Mouse (Mus musculus): ENCODE measurements around the gene Zfp654. TPM values are rescaled to one million over a fixed set of nuclear protein-coding genes. Genes with fewer than 3 reads are reported as not detected.

Zfp654 gene
- polyA plus RNA-seq, 1 experiment, result 1.1 TPM

DNA sequence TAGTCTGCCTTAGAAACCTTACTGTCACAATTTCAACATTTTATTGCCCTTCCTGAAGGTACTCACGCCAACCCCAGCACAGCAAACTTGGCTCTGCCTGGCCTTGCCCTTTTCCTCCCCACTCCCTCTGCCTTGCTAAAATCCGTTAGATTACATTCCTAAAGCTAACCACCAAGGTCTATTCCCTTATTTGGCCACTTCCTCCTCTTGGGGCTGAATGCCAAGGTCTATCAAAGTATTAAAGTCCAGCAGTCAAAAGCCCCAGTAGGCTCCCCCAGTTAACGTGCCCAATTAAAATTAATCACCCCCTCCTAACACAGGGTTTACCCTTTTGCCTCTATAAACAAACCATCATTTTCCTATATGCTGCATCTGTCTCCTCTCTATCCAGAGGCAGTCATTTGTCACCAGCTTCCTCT is 33.0 kb upstream of the Zfp654 start:
- H3ac ChIP-seq (ENCODE audit: control insufficient read depth, insufficient read length, low read depth), result no peak overlapping the region
- H3K36me3 ChIP-seq (ENCODE audit: control insufficient read depth, insufficient read depth), result no peaks in the 10 kb centered on the region
- TF ChIP-seq CEBPB (IDR thresholded peaks at IDR 0.05; ENCODE audit: low read depth) (no peak), USF1 (IDR thresholded peaks at IDR 0.05; ENCODE audit: low read depth) (no peak), CTCF (IDR thresholded peaks at IDR 0.05; ENCODE audit: control insufficient read depth, insufficient read depth, insufficient read length) (no peak), MAX (IDR thresholded peaks at IDR 0.05) (no peak)
- no peak overlapping the region for H3K4me3 ChIP-seq (ENCODE audit: insufficient read depth, poor library complexity, severe bottlenecking)
- H3K79me2 ChIP-seq (ENCODE audit: control insufficient read depth, insufficient read depth), result no peaks in the 10 kb centered on the region
- no peaks in the 10 kb centered on the region for H3K27me3 ChIP-seq (ENCODE audit: control insufficient read depth, insufficient read depth, insufficient read length)
- no peaks in the 10 kb centered on the region for H3K79me3 ChIP-seq (ENCODE audit: low read depth)

DNA sequence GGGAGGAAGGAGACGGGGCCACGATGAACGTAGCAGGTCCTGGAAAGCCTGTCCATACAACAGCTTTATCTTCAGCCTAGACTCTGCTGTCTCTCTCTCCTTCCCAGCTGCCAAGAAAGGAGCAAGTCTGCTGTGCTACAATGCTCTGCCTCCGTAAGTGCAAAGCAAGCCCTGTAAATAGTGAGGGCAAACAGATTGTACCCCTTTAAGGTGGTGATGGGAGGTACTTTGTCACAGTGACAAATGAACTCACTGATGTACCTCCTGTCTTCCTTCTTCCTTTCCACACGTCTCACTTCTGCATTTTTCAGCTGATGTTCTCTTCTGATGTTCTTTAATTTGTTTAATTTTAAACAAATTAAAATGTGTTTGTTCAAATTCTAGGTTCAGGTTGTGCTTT is 32.4 kb upstream of the Zfp654 start:
- no peaks in the 10 kb centered on the region for H3K36me3 ChIP-seq (ENCODE audit: control insufficient read depth, insufficient read depth)
- H3ac ChIP-seq (ENCODE audit: control insufficient read depth, insufficient read length, low read depth), result no peak overlapping the region
- TF ChIP-seq CEBPB (IDR thresholded peaks at IDR 0.05; ENCODE audit: low read depth) (no peak), MYOD1 (IDR thresholded peaks at IDR 0.05; ENCODE audit: control insufficient read depth, insufficient read length, low read depth) (no peak), FOSL1 (IDR thresholded peaks at IDR 0.05; ENCODE audit: insufficient read depth, low read length, poor library complexity, severe bottlenecking) (no peak), MAX (IDR thresholded peaks at IDR 0.05) (no peak), USF1 (IDR thresholded peaks at IDR 0.05; ENCODE audit: low read depth) (no peak), CTCF (IDR thresholded peaks at IDR 0.05; ENCODE audit: control insufficient read depth, insufficient read depth, insufficient read length) (no peak), MYOG (IDR thresholded peaks at IDR 0.05; ENCODE audit: control insufficient read depth, extremely low read depth, insufficient read length) (no peak)
- H3K79me2 ChIP-seq (ENCODE audit: control insufficient read depth, insufficient read depth), result no peaks in the 10 kb centered on the region
- no peaks in the 10 kb centered on the region for H3K27me3 ChIP-seq (ENCODE audit: control insufficient read depth, insufficient read depth, insufficient read length)
- H3K4me3 ChIP-seq (ENCODE audit: insufficient read depth, poor library complexity, severe bottlenecking), result no peak overlapping the region
- H3K79me3 ChIP-seq (ENCODE audit: low read depth), result no peaks in the 10 kb centered on the region

DNA sequence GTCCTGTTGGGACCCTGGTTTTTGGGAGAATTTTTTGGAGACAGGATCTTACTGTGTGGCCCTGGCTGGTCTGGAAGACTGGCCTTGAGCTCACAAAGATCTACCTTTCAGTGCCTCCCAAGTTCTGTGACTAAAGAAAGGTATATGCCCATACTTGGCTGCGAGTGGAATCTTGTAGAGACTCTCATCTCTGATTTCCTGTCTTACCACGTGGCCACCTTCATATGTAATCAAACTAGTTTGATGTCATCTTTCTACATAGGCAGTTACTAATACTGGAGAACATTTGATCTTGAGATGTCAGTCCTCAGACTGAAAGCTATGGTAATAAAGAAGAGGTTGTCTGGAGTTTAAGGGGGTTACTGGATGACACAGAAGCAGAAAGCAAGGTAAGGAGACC is 30.0 kb upstream of the Zfp654 start:
- Histone ChIP-seq H3ac (ENCODE audit: control insufficient read depth, insufficient read length, low read depth) (no peak overlapping the region), H3K36me3 (ENCODE audit: control insufficient read depth, insufficient read depth) (no peaks in the 10 kb centered on the region), H3K79me2 (ENCODE audit: control insufficient read depth, insufficient read depth) (no peaks in the 10 kb centered on the region), H3K4me3 (ENCODE audit: insufficient read depth, poor library complexity, severe bottlenecking) (no peak overlapping the region), H3K27me3 (ENCODE audit: control insufficient read depth, insufficient read depth, insufficient read length) (no peaks in the 10 kb centered on the region), H3K79me3 (ENCODE audit: low read depth) (no peaks in the 10 kb centered on the region)
- TF ChIP-seq MYOG (IDR thresholded peaks at IDR 0.05; ENCODE audit: control insufficient read depth, extremely low read depth, insufficient read length), result no peak
- TF ChIP-seq FOSL1 (IDR thresholded peaks at IDR 0.05; ENCODE audit: insufficient read depth, low read length, poor library complexity, severe bottlenecking), result no peak

DNA sequence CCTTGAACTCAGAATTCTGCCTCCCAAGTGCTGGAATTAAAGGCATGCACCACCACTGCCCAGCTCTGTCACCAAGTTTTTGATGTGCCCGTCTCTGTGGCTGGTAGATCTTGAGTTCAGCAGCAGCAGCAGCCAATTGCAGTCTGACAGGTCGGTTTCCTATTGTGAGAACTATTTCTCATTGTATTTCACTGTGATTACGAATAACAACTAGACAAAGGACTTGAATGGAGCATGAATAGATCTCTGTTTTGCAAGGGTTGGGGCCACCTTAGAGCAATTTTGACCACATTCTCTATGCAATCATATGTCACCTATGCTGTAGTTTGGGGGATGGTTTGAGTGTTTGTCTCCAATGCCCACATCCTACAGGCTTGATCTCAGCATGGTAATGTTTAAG is 29.5 kb upstream of the Zfp654 start:
- TF ChIP-seq USF1 (IDR thresholded peaks at IDR 0.05; ENCODE audit: low read depth) (no peak), FOSL1 (IDR thresholded peaks at IDR 0.05; ENCODE audit: insufficient read depth, low read length, poor library complexity, severe bottlenecking) (no peak), MYOG (IDR thresholded peaks at IDR 0.05; ENCODE audit: control insufficient read depth, extremely low read depth, insufficient read length) (no peak), CEBPB (IDR thresholded peaks at IDR 0.05; ENCODE audit: low read depth) (no peak), MYOD1 (IDR thresholded peaks at IDR 0.05; ENCODE audit: control insufficient read depth, insufficient read length, low read depth) (no peak), CTCF (IDR thresholded peaks at IDR 0.05; ENCODE audit: control insufficient read depth, insufficient read depth, insufficient read length) (no peak), MAX (IDR thresholded peaks at IDR 0.05) (no peak)

DNA sequence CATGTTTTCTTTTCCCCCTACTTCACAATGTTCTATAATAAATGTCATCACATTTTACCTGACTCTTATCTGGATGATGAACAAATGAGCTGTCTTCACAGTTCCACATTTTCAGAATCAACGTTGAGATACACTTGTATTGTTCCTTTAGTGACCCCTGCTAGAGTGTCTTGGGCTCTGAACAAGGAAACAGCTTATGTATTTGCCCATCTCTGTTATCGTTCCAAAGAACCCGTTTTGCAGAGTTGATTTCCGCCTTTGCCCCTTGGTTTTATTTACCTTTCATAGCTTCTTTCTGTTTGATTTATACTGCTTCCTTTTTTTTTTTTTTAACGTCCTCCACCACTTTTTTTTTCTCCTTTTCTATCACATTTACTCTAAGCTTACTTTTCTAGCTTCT is 28.3 kb upstream of the Zfp654 start:
- Histone ChIP-seq H3K4me3 (ENCODE audit: insufficient read depth, poor library complexity, severe bottlenecking) (no peak overlapping the region), H3K79me3 (ENCODE audit: low read depth) (no peaks in the 10 kb centered on the region), H3K36me3 (ENCODE audit: control insufficient read depth, insufficient read depth) (no peaks in the 10 kb centered on the region), H3K27me3 (ENCODE audit: control insufficient read depth, insufficient read depth, insufficient read length) (no peaks in the 10 kb centered on the region), H3ac (ENCODE audit: control insufficient read depth, insufficient read length, low read depth) (no peak overlapping the region), H3K79me2 (ENCODE audit: control insufficient read depth, insufficient read depth) (no peaks in the 10 kb centered on the region)
- TF ChIP-seq MYOD1 (IDR thresholded peaks at IDR 0.05; ENCODE audit: control insufficient read depth, insufficient read length, low read depth) (no peak), CEBPB (IDR thresholded peaks at IDR 0.05; ENCODE audit: low read depth) (no peak), FOSL1 (IDR thresholded peaks at IDR 0.05; ENCODE audit: insufficient read depth, low read length, poor library complexity, severe bottlenecking) (no peak), MAX (IDR thresholded peaks at IDR 0.05) (no peak)

More for the DNA sequence above, 29.5 kb upstream of the Zfp654 start:
- Histone ChIP-seq H3K4me3 (ENCODE audit: insufficient read depth, poor library complexity, severe bottlenecking) (no peak overlapping the region), H3K79me3 (ENCODE audit: low read depth) (no peaks in the 10 kb centered on the region), H3ac (ENCODE audit: control insufficient read depth, insufficient read length, low read depth) (no peak overlapping the region), H3K79me2 (ENCODE audit: control insufficient read depth, insufficient read depth) (no peaks in the 10 kb centered on the region), H3K36me3 (ENCODE audit: control insufficient read depth, insufficient read depth) (no peaks in the 10 kb centered on the region), H3K27me3 (ENCODE audit: control insufficient read depth, insufficient read depth, insufficient read length) (no peaks in the 10 kb centered on the region)

DNA sequence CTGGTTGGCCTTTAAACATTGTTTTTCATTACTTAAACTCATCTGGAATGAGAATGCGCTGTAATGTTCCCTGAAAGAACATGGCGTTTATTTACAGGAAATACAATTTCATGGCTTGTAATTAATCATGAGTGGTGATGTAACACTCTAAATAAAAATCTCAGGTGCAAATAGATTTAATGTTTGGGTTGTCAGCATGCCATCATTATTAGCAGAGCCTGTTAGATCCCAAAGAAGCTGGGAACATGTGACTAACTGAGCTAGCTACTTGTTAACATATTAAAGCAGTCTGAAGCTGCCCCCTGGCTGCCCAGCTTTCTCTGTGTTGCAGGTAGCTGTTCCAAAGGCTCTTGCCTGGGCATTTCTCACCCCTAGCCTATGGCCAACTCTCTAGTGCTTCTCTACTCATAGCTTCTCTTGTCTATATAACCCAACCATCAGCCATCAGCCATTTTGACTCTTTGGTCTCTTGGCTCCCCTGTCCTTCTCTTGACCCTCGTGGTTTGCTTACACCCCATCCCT is 27.2 kb upstream of the Zfp654 start:
- no peak for TF ChIP-seq CEBPB (IDR thresholded peaks at IDR 0.05; ENCODE audit: low read depth)
- TF ChIP-seq MAX (IDR thresholded peaks at IDR 0.05), result no peak
- no peak for TF ChIP-seq FOSL1 (IDR thresholded peaks at IDR 0.05; ENCODE audit: insufficient read depth, low read length, poor library complexity, severe bottlenecking)
- no peak for TF ChIP-seq MYOD1 (IDR thresholded peaks at IDR 0.05; ENCODE audit: control insufficient read depth, insufficient read length, low read depth)
- no peak for TF ChIP-seq USF1 (IDR thresholded peaks at IDR 0.05; ENCODE audit: low read depth)
- TF ChIP-seq MYOG (IDR thresholded peaks at IDR 0.05; ENCODE audit: control insufficient read depth, extremely low read depth, insufficient read length), result no peak
- no peak for TF ChIP-seq CTCF (IDR thresholded peaks at IDR 0.05; ENCODE audit: control insufficient read depth, insufficient read depth, insufficient read length)
- H3K79me3 ChIP-seq (ENCODE audit: low read depth), result no peaks in the 10 kb centered on the region
- H3K4me3 ChIP-seq (ENCODE audit: insufficient read depth, poor library complexity, severe bottlenecking), result no peak overlapping the region
- no peaks in the 10 kb centered on the region for H3K27me3 ChIP-seq (ENCODE audit: control insufficient read depth, insufficient read depth, insufficient read length)
- no peak overlapping the region for H3ac ChIP-seq (ENCODE audit: control insufficient read depth, insufficient read length, low read depth)
- H3K79me2 ChIP-seq (ENCODE audit: control insufficient read depth, insufficient read depth), result no peaks in the 10 kb centered on the region
- no peaks in the 10 kb centered on the region for H3K36me3 ChIP-seq (ENCODE audit: control insufficient read depth, insufficient read depth)
